Mouse (Mus musculus): Measurements from ENCODE around the gene Reg3b.

- TF ChIP-seq CTCF (IDR thresholded peaks at IDR 0.05; ENCODE audit: low read depth, low read length) = no peak
- TF ChIP-seq POLR2A (IDR thresholded peaks at IDR 0.05; ENCODE audit: extremely low read depth, insufficient read depth, low read length) = no peak
Observed at GRCm38 (mm10) chr6:78370357-78370756, at the start of gene Reg3b.

All from liver, adult 2 months (tissue).